Mouse (Mus musculus) retina, postnatal 7 days (tissue): ENCODE measurements at regions not wholly inside any gene's neighbourhood (a gene's known extent, or its start where the extent isn't known, plus 50 kb on each side); places are given as distances from the start of the nearest gene placed in this dataset.

Source experiments
- DNase-seq: peaks from one replicate; pipeline ENCODE4 v3.0.0-alpha.2; 2012; ENCODE audit warnings: low read depth, low spot score

DNA sequence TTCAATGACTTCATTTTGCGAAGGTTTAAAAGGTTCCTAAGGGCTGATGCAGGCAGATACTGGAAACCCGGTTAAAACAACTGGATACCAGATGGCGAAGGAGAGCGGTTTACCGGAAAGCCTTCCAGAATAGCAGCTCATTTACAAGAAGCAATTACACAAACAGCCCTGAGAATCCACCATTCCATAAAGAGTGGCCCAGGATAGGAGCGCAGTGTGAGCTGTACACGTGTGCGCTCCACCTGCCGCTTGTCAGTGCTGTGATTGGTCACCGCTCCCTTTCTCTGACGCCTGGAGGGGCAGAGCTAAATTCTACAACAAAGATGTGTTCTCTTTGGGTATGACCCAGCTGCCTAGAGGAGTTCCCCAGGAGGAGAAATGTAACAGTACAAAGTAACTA lies 249.5 kb upstream of the Runx1 start:
- no peak for DNase-seq

DNA sequence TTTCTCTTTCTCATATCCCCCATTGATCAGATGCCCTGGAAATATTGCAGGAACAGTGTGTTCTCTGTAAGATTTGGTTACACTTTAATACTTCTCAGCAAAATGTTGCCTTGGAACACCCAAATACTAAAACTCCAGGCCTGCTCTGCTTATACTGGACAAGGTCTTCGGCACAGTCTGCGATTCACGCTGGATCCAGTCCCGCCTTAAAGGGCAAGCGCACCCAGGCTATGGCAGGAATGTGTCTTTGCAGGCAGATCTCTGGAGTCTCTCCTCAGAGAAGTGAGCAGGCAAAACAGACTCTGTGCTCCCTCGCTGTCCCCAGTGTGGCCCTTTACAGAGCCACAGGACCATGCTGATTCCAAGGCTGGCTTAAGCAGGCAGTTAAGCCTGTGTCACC lies 246.2 kb upstream of the Runx1 start:
- no peak for DNase-seq

DNA sequence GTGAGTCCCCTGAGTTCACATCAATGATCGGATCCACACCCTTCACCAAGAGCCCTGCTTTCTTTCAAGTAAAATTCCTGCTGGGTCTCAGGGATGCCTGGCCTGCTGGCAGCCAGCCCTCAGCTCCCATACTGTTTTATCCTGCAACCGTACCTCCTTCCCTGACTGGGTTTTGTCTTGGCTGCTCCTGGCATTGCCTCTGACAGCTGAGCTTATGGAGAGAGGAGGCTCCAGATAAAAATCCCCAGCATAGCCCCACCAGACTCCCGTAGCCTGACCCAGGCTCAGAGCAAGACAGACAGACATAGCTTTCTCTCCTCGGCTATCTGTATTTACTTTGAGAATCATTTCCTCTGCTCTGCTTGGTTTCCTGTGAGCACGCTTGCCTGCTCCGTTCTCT lies 245.8 kb upstream of the Runx1 start:
- no peak for DNase-seq

DNA sequence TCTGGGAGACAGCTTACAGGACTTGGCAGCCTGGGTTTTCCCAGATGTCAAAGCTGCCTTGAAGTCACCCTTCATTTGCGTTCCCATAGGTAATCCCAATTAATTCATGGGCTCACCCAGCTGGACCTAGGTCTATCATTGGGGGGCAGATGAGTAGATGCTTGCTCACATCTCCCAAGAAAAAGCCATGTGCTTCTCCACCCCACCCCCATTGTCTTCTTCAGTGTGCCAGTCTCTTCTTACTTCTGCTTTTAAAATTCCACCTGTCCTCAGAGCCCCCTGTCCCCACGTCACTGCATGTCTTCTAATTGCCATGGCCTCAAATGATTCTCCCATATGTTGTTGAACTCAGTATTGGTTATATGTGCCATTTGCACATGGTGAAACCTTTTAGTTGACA lies 240.9 kb upstream of the Runx1 start:
- no peak for DNase-seq

DNA sequence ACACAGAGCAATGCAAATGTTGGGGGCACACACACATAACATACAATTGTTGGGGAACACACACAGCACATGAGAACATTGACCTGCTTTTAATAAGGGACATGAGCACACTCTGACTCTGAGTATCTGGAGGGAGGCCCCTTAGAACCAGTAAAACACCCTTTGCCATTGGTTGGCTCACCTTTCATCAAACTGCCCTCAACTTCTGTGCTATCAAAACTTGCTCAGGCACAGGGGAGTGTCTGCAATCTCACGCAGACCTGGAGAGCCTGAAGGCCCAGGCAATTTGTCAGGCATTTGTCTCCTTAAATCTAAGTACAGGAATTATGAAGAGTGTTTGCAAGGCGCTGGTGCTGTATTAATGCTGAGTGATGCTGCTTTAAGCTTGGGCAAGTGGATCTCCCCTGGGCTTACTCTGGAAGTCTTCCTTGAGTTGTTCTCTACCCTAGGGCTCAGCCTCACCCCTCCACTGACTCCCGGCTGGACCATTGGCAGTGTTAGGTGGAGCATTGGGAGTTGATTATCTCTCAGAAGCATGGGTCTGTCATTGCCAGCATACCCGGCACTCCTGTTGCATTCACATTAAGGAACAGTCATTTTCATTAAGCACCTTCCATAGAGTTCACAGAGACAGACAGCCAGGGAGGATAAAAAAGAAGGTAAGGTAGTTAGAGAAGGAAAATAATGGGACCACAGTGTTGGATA lies 235.7 kb upstream of the Runx1 start:
- no peak for DNase-seq

DNA sequence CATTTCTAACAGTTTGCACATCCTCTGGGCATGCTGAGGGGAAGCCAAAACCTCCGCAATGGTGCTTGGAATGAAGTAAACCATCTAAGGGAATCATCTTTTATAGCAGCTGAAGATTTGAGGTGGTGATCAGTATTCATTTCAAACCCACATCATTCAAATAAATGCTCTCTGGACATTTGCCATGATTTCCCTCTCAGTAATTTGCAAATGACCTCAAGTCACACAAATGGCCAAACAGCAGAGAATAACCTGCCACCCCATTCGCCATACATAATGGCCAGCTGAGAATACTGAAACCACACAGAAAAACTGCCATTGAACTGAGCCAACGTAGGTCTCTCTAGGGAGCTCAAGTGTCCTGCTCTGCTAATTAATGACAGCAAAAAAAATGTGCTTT lies 230.3 kb upstream of the Runx1 start:
- DNase-seq, result no peak

DNA sequence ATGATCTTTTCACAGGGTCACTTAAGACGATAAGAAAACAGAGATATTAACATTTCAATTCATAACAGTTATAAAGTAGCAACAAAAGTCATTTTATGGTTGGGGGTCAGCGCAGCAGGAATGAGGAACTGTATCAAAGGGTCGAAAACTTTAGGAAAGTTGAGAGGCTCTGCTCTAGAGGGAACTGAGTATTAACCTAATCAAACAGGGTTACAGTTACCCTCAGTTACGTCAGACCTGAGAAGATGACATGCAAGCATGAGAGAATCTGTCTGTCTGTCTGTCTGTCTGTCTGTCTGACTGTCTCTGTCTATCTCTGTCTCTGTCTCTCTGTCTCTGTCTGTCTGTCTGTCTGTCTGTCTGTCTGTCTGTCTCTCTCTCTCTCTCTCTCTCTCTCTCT lies 229.6 kb upstream of the Runx1 start:
- no peak for DNase-seq

DNA sequence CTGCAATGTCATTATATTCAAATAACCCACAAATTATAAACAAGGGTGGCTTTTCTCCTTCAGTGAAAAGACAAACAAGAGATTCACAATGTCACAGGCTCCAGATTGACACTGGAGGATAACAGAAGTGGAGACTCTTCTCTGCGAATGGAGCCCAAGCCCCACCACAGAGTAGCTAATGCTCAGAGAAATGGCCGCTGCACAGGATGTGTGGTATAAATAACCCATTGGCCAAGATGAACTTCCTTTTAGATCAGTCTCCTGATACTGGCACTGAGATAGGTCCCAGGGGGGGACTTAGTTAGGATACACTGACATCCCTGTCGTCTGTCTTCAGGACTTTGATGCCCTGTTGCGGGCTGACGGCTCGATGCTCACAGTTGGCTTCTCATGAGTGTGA lies 225.3 kb upstream of the Runx1 start:
- DNase-seq, result no peak

DNA sequence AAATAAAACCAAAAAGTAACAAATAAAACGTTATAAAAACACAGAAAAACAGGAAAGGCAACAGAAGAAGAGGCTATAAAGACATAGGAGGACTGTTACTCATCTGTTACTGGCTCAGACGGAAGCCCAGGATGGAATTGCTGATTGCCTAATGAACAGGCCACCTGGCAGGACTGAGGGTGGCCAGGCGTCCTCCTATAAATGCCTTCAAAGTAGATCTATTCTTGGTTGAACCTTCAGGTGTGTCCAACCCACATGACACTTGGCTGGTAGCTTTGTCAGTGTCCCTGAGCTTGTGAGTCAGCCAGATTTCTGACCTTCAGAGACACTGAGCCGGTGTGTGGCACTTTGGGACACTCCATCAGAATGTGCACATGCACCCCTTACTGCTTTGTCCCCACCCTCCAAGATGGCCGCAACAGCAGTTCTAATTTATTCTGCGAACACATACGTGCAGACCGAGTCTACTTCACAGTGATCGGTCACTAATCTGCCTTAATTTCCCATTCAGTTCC lies 222.5 kb upstream of the Runx1 start:
- DNase-seq, result no peak

DNA sequence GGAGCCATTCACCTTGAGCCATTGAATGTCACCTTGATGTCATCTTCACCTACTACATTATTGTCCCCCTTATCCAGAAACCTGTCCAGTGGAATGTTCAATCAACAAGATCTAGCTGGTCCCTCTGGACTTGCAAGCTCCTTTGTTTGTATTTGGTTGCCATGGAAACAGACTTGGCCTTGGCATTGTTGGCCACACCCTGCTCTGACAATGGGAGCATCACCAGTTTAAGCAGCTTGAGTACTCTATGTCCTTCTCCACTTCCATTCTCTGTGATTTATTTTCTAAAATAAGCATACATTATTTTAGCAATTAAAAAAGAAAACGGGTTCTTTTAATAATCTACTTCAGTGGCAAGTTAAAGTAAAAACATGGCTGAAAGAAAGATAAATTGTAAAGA lies 221.6 kb upstream of the Runx1 start:
- no peak for DNase-seq

DNA sequence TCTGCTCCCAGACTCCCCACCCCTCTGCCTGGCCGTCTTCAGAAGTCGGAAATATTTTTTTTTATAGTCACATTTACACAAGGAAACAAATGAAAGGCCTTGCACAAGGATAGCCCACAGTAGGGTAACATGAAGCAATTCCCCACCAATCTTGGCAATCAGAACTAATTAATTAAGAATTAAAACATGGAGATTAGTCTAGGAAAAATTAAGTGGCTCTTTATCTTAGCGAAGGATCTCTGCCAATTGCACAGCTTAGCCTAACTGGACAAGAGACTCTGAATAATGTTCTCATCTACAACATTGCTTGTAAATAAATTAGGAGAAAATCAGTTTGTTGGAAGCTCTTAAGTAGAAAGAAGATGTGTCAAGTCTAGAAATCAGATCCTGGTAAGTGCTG lies 220.3 kb upstream of the Runx1 start:
- no peak for DNase-seq

DNA sequence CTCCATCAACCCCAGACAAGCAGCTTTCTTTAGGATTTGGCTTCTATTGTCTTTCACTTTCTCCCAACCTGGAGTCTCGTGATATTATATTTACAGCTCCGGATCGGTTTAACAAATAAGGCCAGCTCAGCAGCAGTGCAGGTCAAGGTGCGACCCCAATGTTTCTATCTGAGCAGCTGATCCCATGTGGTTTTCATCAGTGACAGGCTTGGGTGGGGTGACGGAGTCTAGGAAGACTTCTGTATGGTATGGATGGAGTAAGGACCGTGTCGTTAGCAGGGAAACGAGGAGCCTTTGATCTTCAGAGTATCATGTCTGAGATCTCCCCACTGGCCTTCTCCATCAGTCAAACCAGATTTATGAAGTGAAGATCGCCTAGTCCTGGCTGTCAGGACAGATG lies 217.4 kb upstream of the Runx1 start:
- no peak for DNase-seq

DNA sequence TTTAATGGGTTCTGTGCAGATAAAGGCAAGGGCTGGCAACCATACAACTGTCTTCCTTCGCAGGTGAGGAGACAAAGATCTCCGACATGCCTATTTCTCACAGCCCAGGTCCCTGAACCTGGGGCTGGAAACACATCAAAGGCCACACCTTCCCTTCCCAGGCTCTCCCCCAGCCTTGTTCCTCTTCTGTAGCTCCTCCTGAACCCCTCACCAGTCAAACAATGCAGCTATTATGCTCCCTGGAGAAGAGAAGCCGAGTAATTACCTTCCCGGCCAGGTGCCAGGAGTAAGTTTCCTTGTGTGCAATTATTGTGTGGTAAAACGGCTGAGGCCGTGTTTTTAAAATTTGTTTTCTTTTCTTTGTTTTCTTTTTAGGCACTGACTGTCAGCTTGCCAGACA lies 217.0 kb upstream of the Runx1 start:
- no peak for DNase-seq

DNA sequence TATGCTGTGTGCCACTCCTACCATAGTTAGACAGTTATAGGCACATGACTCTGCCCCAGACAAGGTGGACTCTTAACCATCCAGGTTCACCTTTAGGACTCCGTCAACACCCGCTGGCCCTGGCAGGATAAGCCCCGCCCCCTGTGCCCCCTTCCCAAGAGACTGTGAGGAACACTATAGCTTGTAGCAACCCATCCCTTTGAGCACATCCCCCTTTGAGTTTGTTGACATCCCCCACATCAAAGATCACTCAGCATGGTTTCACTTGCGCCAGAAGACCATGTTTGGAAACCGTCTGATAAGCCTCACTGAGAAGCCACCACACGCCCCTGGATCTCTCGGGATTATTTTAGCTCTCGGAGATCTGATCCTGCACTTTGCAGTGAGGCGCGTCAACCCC lies 216.5 kb upstream of the Runx1 start:
- DNase-seq, result no peak

DNA sequence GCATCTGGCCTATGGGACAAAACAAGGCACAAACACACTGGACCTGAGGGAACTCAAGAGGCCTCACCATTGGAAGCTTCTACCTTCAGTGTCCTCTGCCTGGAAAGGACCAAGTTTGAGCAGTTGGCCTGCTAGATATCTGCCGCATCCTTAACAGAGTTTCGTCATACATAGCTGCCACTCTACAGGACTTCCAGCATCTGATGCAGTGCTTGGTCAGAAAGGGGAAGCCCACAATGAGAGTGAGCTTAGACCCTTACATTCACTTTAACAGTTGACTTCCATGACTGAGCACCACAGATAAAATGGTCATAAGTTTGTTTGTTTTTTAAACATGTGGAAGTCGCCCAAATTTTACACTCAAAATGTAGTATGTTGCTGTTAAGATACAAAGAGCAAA lies 215.9 kb upstream of the Runx1 start:
- DNase-seq, result no peak

DNA sequence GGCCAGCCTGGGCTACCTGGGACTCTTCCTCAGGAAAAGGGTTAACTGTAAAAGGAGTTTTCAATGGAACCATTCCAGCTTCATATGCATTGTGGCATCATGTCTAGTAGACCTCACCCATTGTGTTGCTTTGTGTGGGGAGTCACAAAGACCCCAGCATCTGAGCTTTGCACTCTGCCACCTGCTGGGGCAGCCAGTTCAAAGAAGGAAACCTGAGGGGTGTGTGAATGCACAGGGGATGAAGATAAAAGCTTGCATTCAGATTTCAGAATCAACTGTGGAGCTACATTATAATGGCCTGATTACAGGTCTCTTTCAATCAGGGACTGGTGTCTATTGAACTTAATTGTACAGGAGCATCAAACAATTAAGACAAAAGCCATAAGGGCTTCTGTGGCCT lies 215.4 kb upstream of the Runx1 start:
- DNase-seq, result no peak

DNA sequence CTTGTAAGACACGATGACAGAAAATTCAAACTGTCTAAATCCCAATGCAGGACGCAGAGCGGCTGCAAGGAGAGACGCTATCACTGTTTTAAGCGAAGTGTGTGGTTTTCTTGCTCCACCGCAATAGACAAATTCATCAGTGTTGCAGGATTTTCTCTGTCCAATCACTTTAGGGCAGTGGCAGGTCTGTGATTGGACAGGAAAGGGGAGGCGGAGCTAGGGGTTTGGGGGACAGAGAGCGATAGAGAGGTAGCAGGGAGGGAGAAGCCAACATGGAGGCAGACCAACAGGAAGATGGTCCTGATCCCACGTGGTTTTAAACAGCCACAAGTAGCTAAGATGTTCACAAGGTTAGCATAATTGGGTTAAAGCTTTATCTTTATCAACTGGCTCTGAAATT lies 209.7 kb upstream of the Runx1 start:
- DNase-seq, result no peak

DNA sequence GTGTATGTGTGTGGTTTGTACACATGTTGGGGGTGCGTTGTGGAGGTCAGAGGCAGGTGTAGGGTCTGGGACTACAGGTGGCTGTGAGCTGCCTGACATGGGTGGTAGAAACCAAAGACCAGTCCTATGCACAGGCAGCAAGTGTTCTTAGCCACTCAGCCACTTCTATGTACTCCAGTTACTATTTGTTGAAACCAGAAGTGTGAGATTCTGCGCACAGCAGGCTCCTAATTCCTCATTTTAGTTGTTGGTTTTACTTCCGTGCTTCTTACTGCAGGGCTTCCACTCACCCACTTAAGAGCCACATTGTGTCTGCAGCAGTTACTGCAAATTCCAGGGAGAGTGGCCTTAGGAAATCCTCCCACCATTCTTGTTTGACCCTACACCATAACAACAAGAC lies 208.0 kb upstream of the Runx1 start:
- DNase-seq, result no peak

DNA sequence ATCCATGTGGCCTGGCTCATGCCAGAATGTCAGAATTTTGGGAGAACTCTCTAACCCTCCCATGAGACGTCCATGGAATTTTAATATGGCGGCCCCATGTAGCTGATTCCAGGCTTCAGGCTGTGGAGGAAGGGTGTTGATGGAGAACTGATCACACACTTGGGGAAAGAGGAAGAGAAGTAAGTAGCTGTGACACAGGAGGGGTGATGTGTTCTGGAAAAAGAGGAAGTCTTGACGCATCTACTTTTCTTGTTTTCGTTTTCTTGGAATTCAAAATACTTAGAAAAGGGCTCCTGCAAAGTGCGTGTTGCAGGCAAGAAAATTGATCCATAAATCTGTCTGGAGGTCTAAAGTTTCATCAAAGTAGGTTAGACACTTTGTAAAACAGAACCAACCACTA lies 205.7 kb upstream of the Runx1 start:
- DNase-seq, result no peak

DNA sequence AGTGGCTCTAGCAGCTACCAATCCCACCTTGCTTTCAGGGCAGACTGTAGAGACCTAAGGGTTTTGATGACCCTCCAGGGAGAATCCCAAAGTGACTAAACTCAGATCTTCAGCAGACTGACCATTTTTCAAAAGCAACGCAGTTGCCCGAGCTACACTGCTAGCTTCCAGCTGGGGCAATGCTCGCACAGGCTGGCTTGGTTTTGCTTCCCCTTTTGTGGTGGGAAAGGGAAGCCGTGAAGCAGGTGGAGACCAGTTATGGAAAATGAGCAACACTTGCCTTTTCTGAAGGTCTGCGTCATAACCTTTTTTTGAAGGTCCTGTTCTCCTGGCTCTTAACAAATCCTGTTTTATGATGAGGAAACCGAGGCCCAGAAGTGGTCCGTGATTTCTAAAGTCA lies 202.7 kb upstream of the Runx1 start:
- DNase-seq, result no peak

DNA sequence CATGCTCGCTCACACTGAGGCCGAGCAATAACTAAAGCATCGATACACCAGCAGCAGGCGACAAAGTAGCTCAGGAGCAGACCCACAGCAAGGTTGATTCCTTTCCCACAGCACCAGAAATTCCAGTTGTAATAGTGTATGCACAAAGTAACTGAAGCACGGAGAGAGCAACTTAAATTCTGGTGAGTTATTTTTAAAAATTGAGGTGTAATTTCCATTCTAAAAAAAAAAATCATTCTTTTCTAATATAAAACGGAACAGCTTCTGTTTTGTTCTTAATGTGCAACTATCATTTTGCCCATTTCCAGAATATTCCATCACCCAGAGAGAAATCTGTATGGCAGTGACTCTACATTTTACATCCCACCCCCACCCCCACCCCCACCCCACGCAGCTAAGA lies 202.1 kb upstream of the Runx1 start:
- DNase-seq, result no peak

DNA sequence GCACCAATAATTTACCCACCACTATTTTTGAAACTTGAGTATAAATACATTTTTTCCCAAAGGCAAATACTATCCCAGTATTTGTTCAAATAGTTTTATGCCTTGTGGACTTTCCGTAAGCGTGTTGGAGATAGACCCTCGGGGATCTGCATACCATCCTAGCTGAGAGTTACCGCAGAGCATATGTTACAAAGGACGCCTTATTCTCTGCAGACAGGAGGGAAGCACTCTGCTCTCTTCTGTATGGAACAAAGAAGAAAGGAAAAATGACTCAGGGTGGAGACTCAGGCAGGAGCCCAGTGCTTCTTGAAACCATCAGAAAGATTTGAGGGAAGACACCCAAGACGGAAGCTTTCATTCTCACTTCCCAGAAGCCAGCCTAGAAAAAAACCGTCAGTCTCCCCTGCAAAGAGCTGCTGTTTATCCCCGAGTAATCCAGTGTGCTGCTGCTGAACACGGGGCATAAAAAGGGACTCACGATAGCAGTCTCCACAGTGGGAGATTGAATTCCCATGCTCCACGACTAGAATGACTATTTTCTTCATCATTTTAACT lies 200.2 kb upstream of the Runx1 start:
- DNase-seq, result no peak

DNA sequence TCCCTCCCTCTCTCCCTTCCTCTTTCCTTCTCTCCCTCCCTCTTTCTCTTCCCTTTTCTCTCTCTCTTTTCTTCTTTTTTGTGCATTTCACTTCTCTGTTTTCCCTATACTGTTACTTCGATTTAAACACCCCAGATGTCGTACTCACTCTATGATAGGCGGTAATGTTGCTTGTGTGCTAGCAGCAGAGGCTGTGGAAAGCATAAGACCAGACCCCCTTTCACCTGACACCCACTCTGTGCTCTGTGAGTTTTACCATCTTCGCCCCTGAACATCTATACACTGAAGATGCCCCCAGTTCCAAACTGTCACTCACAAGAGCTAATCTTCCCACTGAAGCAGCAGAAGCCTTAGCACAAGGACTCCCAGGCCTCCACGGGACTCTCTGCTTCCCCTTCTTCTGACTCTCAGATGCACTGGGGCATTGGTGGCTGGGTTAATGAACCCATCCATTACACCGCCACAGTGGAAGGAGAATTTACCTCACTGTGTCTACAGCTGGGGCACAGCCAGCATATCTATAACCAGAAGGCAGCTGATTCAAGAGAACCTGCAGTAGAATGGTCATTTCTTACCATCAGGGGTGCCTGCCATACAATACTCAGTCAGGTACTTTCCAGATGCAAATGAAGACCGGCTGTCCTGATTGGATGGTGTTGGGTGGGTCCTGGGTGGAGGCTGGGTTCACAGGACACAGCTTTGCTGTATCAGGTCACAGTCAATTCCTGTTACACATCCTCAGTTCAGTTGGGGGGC lies 194.0 kb upstream of the Runx1 start:
- DNase-seq, result no peak
